Mouse (Mus musculus) small intestine, adult 2 months (tissue): ENCODE measurements around the gene Gm14288. TPM values are rescaled to one million over a fixed set of nuclear protein-coding genes. Genes with fewer than 3 reads are reported as not detected.
"Not testable (repeated sequence)": the region's sequence is repeated elsewhere in the genome, so short reads cannot be mapped to it uniquely, and the experiment has no call there.

Experiments
- H3K27ac ChIP-seq: fragments of 200-500 bp; 2 replicates; pipeline ENCODE4 v1.5.1; 2012; ENCODE audit warnings: low read depth, low read length, control low read depth, inconsistent platforms; ENCODE audit not compliant: insufficient read depth
- H3K27me3 ChIP-seq: fragments of 200-500 bp; 2 replicates; pipeline ENCODE4 v1.6.1; 2012; ENCODE audit warnings: mild to moderate bottlenecking, moderate library complexity, low read length, inconsistent platforms; ENCODE audit not compliant: control insufficient read depth, insufficient read depth
- H3K36me3 ChIP-seq: fragments of 200-500 bp; 2 replicates; pipeline ENCODE4 v1.6.1; 2012; ENCODE audit warnings: mild to moderate bottlenecking, low read length, control low read depth, inconsistent platforms; ENCODE audit not compliant: control insufficient read depth, insufficient read depth
- H3K4me1 ChIP-seq: fragments of 200-500 bp; 2 replicates; pipeline ENCODE4 v1.6.1; 2012; ENCODE audit warnings: low read length, inconsistent platforms, mixed read lengths; ENCODE audit not compliant: control insufficient read depth, insufficient read depth, insufficient read length
- H3K4me3 ChIP-seq: fragments of 200-500 bp; 2 replicates; pipeline ENCODE4 v1.5.1; 2012; ENCODE audit warnings: low read depth, mild to moderate bottlenecking, control low read depth, inconsistent platforms, low read length, moderate library complexity
- WGBS: fragments of 180-500 bp; shearing (Covaris S2); methylation state at CpG from one replicate; pipeline ENCODE4 v1.1.7; 2018; 5-methylcytosine and 5-hydroxymethylcytosine counted together
- polyA plus RNA-seq: library from polyadenylated mRNA; depleted of rRNA; stranded (reverse); fragments of >200 nt; gene quantifications from 2 replicates; pipeline ENCODE4 v1.2.3, GENCODE M21; 2012; rRNA removed

Gene Gm14288
- 0.15 and 0.18 TPM in 2 replicates for polyA plus RNA-seq

GRCm38 (mm10) chr2:175800993-175801392 lies at the start of gene Gm14288:
Gm14288 (minus strand) TSS chr2:175801093.
- not testable (repeated sequence) for H3K4me3 ChIP-seq, H3K27ac ChIP-seq, H3K27me3 ChIP-seq, H3K4me1 ChIP-seq, H3K36me3 ChIP-seq
- no CpG with 5 or more reads among the region's 6 CpGs for WGBS

DNA sequence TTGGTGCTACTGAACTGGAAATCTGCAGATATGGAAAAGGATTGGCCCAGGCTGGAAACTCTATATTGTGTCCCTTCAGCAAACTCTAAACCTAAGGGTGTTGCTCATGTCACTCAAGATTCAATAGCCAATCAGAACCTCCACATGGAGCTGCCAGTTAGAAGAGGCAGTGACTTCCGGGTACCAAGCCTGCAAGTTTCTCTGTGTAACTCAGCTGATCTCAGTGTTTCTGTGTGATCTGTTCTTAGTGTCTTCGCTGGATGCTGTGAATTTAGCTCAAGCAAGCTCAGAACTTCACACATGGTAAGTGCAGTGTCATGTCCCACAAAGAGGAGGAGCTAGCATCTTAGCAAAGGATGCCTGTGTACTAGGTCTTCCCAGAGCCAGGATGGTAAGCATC lies 59.7 kb downstream of the Gm14288 start, which contains the start of gene Gm2007:
Gene Gm2007 (plus strand): TSS at position 301 of the 400 bp plus-strand sequence.
- H3K27ac ChIP-seq, H3K36me3 ChIP-seq, H3K4me1 ChIP-seq, H3K4me3 ChIP-seq, H3K27me3 ChIP-seq: not testable (repeated sequence)
- WGBS = no CpG with 5 or more reads among the region's 2 CpGs

Other genes with a start within 250 kb of the Gm14288 start
- not detected in 2 replicates for gene Gm11007, start 157.1 kb downstream of the Gm14288 start, polyA plus RNA-seq
- not detected in 2 replicates for gene Zfp969, start 97.4 kb downstream of the Gm14288 start, polyA plus RNA-seq
- gene Gm2007, start 59.6 kb downstream of the Gm14288 start, polyA plus RNA-seq = not detected in 2 replicates
- gene Gm6710, start 68.1 kb upstream of the Gm14288 start, polyA plus RNA-seq = 0.42 TPM in 1 of 2 replicates, not detected in the other
- 0.20 TPM in 1 of 2 replicates, not detected in the other for gene Zfp966, start 130.0 kb upstream of the Gm14288 start, polyA plus RNA-seq
- not detected in 2 replicates for gene Gm2026, start 164.2 kb upstream of the Gm14288 start, polyA plus RNA-seq